Mouse (Mus musculus) frontal cortex, adult (tissue): ENCODE results near the gene St6galnac5.

ENCODE experiments used
- ATAC-seq: cut with Nextera tagmentation; 2 replicates; pipeline ENCODE4 v1.9.2; 2017; ENCODE audit warnings: mild to moderate bottlenecking, moderate library complexity, mixed read lengths; ENCODE audit not compliant: low TSS enrichment

Gene St6galnac5

DNA sequence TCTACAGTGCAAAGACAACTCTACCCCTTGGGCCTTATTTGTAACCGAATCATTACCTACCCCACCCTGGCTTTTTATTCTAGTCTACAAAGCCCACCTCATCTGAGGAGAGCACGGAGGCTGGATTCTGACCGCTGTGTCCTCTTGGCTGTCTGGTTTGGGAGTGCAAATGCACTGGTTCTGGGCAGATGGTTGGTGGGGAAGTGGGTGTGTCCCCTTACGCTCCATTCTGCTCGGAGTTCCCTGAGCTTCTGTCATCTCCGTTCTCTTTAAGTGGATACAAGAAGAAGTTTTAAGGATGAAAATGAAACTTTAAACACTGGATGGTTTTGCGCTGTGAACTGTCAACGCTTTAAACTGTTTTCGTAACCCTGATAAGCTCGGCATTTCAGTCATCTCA is 68.9 kb downstream of the St6galnac5 start:
- no peak for ATAC-seq

DNA sequence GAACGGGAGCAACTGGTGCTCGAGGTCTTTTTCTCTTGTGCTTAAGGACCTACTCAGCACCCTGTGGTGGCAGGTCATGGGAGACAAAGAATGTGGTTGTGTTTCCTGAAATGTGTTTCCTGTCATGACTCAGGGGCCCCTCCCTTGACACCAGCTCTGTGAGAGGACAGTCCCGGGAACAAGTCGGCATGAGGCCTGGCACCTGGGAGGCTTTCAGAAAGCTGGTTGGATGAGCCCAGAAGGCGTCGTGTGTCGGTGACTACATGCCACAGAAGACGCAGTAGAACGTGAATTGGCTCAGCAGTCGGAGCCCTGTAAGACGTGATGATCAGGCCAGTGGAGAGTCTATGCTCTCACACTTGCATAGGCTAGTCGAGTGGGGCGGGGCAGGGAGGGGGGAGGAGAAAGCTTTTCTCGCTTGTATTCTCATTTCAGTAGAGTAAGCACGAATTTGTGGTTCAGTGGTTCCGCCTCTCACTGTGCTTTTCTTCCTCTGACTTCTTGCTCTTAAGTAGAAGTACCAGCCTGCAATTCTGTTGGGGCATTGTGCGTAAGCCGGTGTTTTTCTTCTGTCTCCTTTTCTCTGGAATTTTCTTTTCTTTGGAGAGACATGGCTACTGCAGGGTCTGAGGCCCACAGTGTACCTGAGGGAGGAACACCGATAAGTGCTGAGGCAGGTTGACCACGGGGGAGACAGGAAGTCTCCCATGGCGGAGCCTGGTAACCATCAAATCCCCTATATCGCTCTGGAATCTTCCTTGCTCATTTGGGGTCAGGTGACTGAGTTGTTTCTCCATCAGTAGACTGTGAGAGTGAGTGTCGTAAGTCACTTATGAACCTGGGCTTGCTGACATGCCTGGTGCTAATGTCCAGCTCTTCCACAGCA is 69.6 kb downstream of the St6galnac5 start:
- no peak for ATAC-seq

- no peak for ATAC-seq
These were observed 70.5 kb downstream of the St6galnac5 start for GRCm38 (mm10) chr3:152911578-152911977.

DNA sequence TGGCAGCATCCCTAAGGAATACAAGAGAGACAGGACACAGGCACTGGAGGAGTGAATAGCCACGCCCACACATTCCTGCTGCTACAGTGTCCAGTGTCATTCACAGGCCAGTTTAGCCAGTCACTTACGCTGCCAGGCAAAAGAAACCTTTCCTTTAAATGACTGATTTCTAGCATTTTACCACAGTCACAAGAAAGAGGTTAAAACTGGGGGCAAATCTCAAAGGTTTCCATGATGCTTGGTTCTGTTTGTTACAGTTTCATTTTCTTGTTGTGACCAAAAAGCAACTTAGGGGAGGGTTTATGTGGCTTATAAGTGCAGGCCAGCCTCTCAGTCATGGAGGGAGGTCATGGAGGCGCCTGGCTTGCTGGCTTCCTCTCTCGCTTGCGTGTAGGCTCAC is 74.4 kb downstream of the St6galnac5 start:
- ATAC-seq: no peak

DNA sequence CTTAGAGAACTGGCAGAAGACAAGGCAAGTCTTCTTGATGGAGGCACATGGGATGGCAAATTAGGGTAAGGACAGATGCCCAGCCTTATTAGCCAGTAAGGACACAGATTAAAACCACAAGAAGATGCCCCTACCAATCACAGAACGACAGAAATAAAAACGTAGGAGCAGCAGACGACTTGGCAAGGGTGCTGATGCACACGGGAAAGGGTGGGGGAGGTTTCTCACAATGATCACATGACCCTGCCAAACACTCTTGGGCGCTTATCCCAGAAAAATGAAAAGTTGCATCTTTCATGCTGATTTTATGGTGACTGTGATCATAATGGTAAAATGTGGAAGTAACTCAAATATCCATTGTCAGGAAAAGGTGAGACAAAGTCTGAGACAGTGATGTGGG is 75.0 kb downstream of the St6galnac5 start:
- peak; percentile 17; the same call in 1 of the 2 replicates for ATAC-seq

DNA sequence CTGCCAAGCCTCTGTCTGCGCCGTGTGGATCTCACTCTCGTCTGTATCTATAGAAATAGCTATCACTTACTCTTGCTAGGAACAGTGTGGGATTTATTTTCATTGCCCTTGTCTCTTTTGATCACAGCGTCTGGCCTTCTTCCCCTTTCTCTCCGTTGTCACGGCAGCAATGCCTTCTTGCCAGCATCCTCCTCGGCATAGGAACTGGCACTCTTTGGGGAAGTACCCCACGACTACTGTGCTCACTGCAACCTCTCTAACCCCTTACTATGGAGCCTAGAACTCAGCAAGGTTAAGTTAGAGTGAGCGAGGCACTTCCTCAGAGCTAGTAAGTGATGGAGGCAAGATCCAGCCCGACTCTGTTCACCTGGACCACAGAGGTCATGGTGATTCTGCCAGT is 76.2 kb downstream of the St6galnac5 start:
- peak; percentile 15; the same call in 1 of the 2 replicates for ATAC-seq

DNA sequence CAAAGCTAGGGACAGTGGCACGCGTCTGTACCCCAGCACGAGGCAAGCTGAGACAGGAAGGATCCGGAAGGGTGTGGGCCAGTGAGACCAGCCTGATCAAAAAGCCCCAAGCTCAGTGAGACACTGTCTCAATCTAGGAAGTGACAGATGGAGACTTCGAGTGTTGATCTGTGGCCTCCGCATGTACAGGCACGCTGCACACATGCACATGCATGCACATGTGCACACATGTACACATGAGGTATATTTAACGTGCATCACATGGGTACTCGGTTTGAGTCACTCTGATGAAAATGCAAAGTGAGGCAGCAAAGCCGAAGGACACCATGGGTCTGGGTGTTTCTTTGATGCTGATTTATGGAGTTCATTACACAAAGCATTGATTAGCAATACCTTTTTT is 77.0 kb downstream of the St6galnac5 start:
- no peak for ATAC-seq

- no peak for ATAC-seq
These were observed 83.1 kb downstream of the St6galnac5 start for GRCm38 (mm10) chr3:152898906-152899305.

DNA sequence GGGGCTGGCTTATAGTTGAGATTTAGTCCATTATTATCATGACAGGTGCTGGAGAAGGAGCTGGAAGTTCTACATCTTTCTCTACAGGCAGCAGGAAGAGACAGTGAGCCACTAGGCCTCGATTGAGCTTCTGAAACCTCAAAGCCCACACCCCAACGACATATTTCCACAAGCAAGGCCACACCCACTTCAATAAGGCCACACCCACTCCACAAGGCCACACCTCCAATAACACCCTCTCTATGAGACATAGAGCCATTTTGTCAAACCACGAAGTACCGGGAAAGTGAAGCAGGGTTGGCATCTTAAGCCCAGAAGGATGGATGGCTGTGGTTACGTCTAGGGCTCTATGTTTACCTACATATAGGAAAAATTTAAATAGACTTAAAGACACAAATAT is 84.8 kb downstream of the St6galnac5 start:
- ATAC-seq: no peak

- no peak for ATAC-seq
These were observed 85.9 kb downstream of the St6galnac5 start for GRCm38 (mm10) chr3:152896111-152896510.

- no peak for ATAC-seq
These were observed 87.1 kb downstream of the St6galnac5 start for GRCm38 (mm10) chr3:152894935-152895334.

- peak; percentile 44; the same call in 1 of the 2 replicates for ATAC-seq
These were observed 93.9 kb downstream of the St6galnac5 start for GRCm38 (mm10) chr3:152888116-152888515.

DNA sequence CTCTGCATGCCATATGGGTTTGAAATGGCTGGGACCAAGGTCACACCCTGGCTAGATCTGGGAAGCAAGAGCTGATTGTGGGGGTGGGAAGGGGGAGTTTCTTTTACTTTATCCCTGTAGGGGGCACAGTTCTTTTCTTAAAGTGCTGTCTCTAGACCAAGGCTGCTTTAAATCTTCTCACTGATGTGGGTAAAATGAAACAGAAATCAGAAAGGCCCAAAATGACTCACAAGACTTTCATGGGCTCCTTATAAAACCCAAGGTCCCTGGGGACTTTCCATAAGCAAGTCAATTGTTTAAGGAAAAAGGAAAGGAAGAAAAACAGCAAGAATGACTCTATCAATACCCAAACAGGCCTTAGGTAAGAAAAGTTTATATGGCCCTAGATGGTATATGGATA is 95.3 kb downstream of the St6galnac5 start:
- ATAC-seq: no peak

- ATAC-seq: no peak
These were observed 98.5 kb downstream of the St6galnac5 start for GRCm38 (mm10) chr3:152883556-152883955.

DNA sequence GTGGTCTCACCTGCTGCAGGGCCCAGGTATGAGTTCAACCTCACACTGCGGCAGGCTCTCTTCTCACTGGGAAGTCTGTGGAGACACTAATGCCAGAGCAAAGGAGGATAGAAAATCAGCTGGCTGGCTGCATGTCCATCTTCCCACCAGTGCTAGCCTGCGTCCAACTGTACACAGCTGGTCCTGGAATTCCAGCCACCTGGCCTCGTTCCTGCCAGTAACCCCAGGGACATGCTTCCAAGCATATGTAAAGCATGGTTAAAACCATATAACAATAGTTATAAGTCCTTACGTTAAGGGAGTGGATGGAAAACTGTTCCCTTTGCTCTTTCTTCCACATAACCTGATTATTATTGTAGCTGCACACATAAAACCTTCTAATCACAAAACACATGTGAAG is 100.3 kb downstream of the St6galnac5 start:
- ATAC-seq: no peak

DNA sequence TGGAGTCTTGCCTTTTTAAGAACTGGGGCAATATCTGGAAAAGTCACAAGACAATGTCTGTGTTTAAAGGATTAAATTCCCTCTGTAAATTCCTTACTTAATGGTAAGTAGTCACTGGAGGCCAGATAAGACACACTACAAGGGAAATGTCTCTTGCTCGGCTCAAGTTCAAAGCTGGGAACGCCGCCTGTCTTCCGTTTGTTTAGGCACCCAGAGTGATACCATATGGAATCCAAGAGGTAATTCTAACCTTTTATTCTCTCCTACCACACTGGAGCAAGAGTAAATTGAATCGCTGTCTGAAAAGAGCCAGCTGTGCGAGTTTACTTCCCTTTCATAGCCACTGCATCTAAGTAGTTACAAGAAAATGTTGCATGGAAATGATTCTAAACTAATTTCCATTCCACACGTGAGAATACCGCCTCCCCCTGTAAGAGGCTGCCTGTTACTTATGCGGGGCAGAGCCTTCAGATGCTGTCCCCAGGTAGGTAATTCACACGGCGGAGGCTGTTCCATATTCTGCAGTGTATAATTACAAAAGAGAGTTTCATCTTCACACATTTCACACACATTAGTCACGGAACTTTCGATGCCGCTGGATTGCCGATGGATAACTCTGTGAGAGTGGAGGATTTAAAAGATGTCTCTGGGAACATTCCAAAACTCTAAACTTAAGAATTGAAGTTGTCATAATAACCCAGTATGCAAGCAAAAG is 101.8 kb downstream of the St6galnac5 start:
- peak; percentile 84 for ATAC-seq

GRCm38 (mm10) chr3:152875723-152876290 is 106.2 kb downstream of the St6galnac5 start:
- no peak for ATAC-seq

GRCm38 (mm10) chr3:152874431-152875355 is 107.4 kb downstream of the St6galnac5 start:
- ATAC-seq: peak; percentile 87

DNA sequence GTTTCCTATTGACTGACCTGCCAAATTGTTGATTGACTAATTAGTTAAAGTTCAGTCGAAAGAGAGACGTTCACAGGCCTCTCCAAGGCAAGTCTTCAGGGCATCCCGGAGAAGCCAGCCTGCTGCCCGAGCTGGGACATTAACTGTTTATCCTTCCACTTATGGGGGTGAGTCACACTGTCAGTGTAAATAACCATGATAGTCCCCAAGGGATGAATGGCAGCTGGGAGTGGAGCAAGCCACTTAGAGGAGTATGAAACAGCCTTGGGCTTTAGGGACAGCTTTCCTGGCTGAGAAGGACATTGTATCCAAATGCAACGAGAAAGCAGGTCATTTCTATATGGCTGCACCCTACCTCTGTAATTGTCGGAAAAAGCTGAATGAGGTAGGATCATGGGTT is 109.5 kb downstream of the St6galnac5 start:
- no peak for ATAC-seq

- ATAC-seq: no peak
These were observed 110.0 kb downstream of the St6galnac5 start for GRCm38 (mm10) chr3:152872054-152872453.
